ENCODE assay signal across 8 mouse cellular contexts in genomic region chr11:80489172-80489881, GRCm38 (mm10). TPM values are rescaled to one million over a fixed set of nuclear protein-coding genes. Genes with fewer than 3 reads are reported as not detected.
DNase-seq lines count a peak whose midpoint lies in the region; ATAC-seq lines count a peak whose summit lies in the region.

No protein-coding gene starts in this region.

- no peak overlapping the region for H3K4me3 ChIP-seq in heart, embryonic 14.5 days (ENCODE audit: control insufficient read depth in 1 of 2, insufficient read depth in 1 of 2, low read depth in 1 of 2, low read length in 2 of 2)
- H3K4me3 ChIP-seq in embryonic facial prominence, embryonic 12.5 days = no peak overlapping the region
- H3K4me3 ChIP-seq in neural tube, embryonic 15.5 days (replicated peaks) = no peak overlapping the region

- no peak for ATAC-seq in heart, embryonic 14.5 days (ENCODE audit: insufficient number of reproducible peaks, insufficient read depth, low FRiP score, low read depth)
- 0 out of 2 replicates have a peak, but pooled peaks have one; percentile 18 for ATAC-seq in embryonic facial prominence, embryonic 12.5 days (ENCODE audit: insufficient number of reproducible peaks, insufficient read depth, low FRiP score, low TSS enrichment)
- no peak for ATAC-seq in neural tube, embryonic 15.5 days (ENCODE audit: low FRiP score)
- ATAC-seq in monocyte, adult 5-6 weeks (replicated peaks; ENCODE audit: insufficient number of reproducible peaks, low FRiP score, low TSS enrichment, poor library complexity, severe bottlenecking) = no peak

- WGBS in heart, embryonic 14.5 days = 48% methylated on average over 12 of the region's 12 CpGs
- WGBS in embryonic facial prominence, embryonic 12.5 days = 47% methylated on average over 12 of the region's 12 CpGs
- 52% methylated on average over 12 of the region's 12 CpGs for WGBS in neural tube, embryonic 15.5 days

- H3K27me3 ChIP-seq in heart, embryonic 14.5 days (ENCODE audit: control insufficient read depth, insufficient read depth, low read length) = no peaks in the 10 kb centered on the region
- H3K27me3 ChIP-seq in embryonic facial prominence, embryonic 12.5 days = 0 out of 2 replicates have a peak, but pooled peaks cover 3% of the 10 kb centered on the region
- H3K27me3 ChIP-seq in neural tube, embryonic 15.5 days (replicated peaks) = no peaks in the 10 kb centered on the region

- H3K4me2 ChIP-seq in heart, embryonic 14.5 days (ENCODE audit: low read length) = no peak overlapping the region
- H3K4me2 ChIP-seq in embryonic facial prominence, embryonic 12.5 days (replicated peaks) = 0 out of 2 replicates have a peak overlapping the region, but pooled peaks have one; percentile 2
- H3K4me2 ChIP-seq in neural tube, embryonic 15.5 days = no peak overlapping the region

- peak overlapping the region; percentile 11; the same call in 1 of the 2 replicates for H3K9ac ChIP-seq in heart, embryonic 14.5 days (ENCODE audit: low read length)
- H3K9ac ChIP-seq in embryonic facial prominence, embryonic 12.5 days = no peak overlapping the region
- H3K9ac ChIP-seq in neural tube, embryonic 15.5 days (replicated peaks) = 0 out of 2 replicates have a peak overlapping the region, but pooled peaks have one; percentile 7

- peaks cover 26 to 36% of the 10 kb centered on the region in 2 experiments for H3K4me1 ChIP-seq in heart, embryonic 14.5 days (ENCODE audit: control insufficient read depth in 2 of 2, insufficient read depth in 2 of 2, low read length in 2 of 2)
- peaks cover 31% of the 10 kb centered on the region for H3K4me1 ChIP-seq in embryonic facial prominence, embryonic 12.5 days
- H3K4me1 ChIP-seq in neural tube, embryonic 15.5 days = peaks cover 43% of the 10 kb centered on the region

- no peak for DNase-seq in heart, adult 18-20 months
- peak; percentile 57 for DNase-seq in CD4-positive helper T cell, adult 2 months (ENCODE audit: low read depth, low spot score)
- peak; percentile 75 for DNase-seq in layer of hippocampus, postnatal 14 days (ENCODE audit: low spot score in 2 of 2)
- no peak for DNase-seq in kidney, adult 8-10 months

- H3K27ac ChIP-seq in heart, embryonic 14.5 days (replicated peaks in 1 of 2; ENCODE audit: control insufficient read depth in 1 of 2, insufficient read depth in 1 of 2, low read depth in 2 of 2, low read length in 2 of 2) = no peak overlapping the region
- peak overlapping the region; percentile 47; the same call in 1 of the 2 replicates for H3K27ac ChIP-seq in embryonic facial prominence, embryonic 12.5 days
- peak overlapping the region; percentile 33 for H3K27ac ChIP-seq in neural tube, embryonic 15.5 days (replicated peaks)

- H3K9me3 ChIP-seq in heart, embryonic 14.5 days (ENCODE audit: control insufficient read depth, low read length) = no peaks in the 10 kb centered on the region
- no peaks in the 10 kb centered on the region for H3K9me3 ChIP-seq in embryonic facial prominence, embryonic 12.5 days
- no peaks in the 10 kb centered on the region for H3K9me3 ChIP-seq in neural tube, embryonic 15.5 days (replicated peaks)

- no peaks in the 10 kb centered on the region for H3K36me3 ChIP-seq in heart, embryonic 14.5 days (ENCODE audit: control insufficient read depth, insufficient read depth, low read length)
- H3K36me3 ChIP-seq in embryonic facial prominence, embryonic 12.5 days = no peaks in the 10 kb centered on the region
- H3K36me3 ChIP-seq in neural tube, embryonic 15.5 days = no peaks in the 10 kb centered on the region

RNA-seq across cellular contexts. Expression of gene Cdk5r1, which starts 12.5 kb away (rescaled TPM):
- 0.23 and 0.36 TPM in 2 replicates for polyA plus RNA-seq in heart, embryonic 14.5 days (2014; fragmentation: Nextera tagmentation; extraction: Ambion mirVana)
- under 1 TPM; 0.45 to 0.59 TPM for total RNA-seq in heart, adult 18-20 months (2021)
- 9.4 TPM in 2 replicates for polyA plus RNA-seq in embryonic facial prominence, embryonic 12.5 days (2016; fragmentation: Nextera tagmentation; extraction: Ambion mirVana)
- 100 to 1,000 TPM; 233 to 258 TPM for total RNA-seq in layer of hippocampus, postnatal 14 days (2021)
- polyA plus RNA-seq in neural tube, embryonic 15.5 days (2015; fragmentation: Nextera tagmentation; extraction: Ambion mirVana) = 69.6 and 82.7 TPM in 2 replicates
- 0.49 to 3.8 TPM (median 2.4 TPM) in 3 replicates for total RNA-seq in monocyte, adult 5-6 weeks (2017)

Comparison
In these comparisons a context has a peak if more than half of its experiments do, and no peak if none do; other contexts are left out.
1. H3K27ac ChIP-seq: peak in embryonic facial prominence, embryonic 12.5 days (single experiment) and neural tube, embryonic 15.5 days (single experiment); none in heart, embryonic 14.5 days (0 of 2).
2. DNase-seq: peak in CD4-positive helper T cell, adult 2 months (single experiment) and layer of hippocampus, postnatal 14 days (2 of 2); none in heart, adult 18-20 months (0 of 2) and kidney, adult 8-10 months (0 of 2).
3. RNA of gene Cdk5r1, which starts 12.5 kb away (total RNA-seq): 233 to 258 TPM in layer of hippocampus, postnatal 14 days; 0.49 to 3.8 TPM in monocyte, adult 5-6 weeks and 0.45 to 0.59 TPM in heart, adult 18-20 months; every median in the first group is over 10 times any median in the second.